Mouse (Mus musculus): Measurements from ENCODE around the gene Gabpb2. TPM values are rescaled to one million over a fixed set of nuclear protein-coding genes. Genes with fewer than 3 reads are reported as not detected.

Gabpb2 gene
- total RNA-seq, 1 experiment from 2014 or later: 122 TPM

DNA sequence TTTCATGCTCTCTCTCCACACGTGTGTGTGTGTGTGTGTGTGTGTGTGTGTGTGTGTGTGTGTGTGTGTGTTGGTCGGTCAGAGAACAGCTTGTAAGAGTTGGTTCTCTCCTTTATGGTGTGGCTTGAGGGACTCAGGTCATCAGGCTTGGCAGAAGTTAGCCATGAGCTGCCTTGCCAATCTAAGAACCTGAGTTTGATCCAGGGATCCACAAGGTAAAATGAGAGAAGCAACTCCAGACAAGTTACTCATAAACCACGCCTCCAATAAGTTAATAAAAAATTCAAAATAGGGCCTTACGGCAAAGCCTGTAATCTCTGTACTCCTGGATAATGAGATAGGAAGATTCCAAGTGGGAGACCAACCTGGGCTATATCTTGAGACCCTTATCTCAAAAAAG lies 9.4 kb downstream of the Gabpb2 start:
- ATAC-seq (ENCODE audit: extremely low read depth, insufficient number of reproducible peaks, low FRiP score, poor library complexity, severe bottlenecking): no peak

GRCm38 (mm10) chr3:95203880-95204279 lies 13.8 kb downstream of the Gabpb2 start:
- no peak for ATAC-seq (ENCODE audit: extremely low read depth, insufficient number of reproducible peaks, low FRiP score, poor library complexity, severe bottlenecking)

GRCm38 (mm10) chr3:95200562-95200961 lies 17.2 kb downstream of the Gabpb2 start:
- ATAC-seq (ENCODE audit: extremely low read depth, insufficient number of reproducible peaks, low FRiP score, poor library complexity, severe bottlenecking): no peak

GRCm38 (mm10) chr3:95200132-95200531 lies 17.6 kb downstream of the Gabpb2 start:
- no peak for ATAC-seq (ENCODE audit: extremely low read depth, insufficient number of reproducible peaks, low FRiP score, poor library complexity, severe bottlenecking)

GRCm38 (mm10) chr3:95199101-95199500 lies 18.6 kb downstream of the Gabpb2 start:
- ATAC-seq (ENCODE audit: extremely low read depth, insufficient number of reproducible peaks, low FRiP score, poor library complexity, severe bottlenecking): no peak

GRCm38 (mm10) chr3:95195772-95196171 lies 21.9 kb downstream of the Gabpb2 start:
- ATAC-seq (ENCODE audit: extremely low read depth, insufficient number of reproducible peaks, low FRiP score, poor library complexity, severe bottlenecking): no peak

DNA sequence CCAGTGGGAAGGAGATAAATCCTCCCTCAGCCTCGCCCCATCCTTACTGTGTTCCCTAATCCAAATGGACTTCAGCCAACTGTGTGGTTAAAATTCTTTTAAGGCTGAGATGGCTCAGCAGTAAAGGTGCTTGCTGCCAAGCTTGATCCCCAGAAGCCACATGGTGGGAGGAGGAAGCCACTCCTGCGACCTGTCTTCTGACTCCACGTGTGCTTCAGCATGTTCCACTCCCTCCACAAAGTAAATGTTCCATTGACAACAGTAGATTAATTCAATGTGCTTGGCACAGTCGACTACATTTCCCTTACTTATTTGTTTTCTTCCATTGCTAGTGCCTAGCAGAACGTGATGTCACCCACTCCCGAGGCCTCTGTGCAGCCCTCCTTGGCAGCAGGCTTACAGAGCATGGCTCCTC lies 23.0 kb downstream of the Gabpb2 start:
- ATAC-seq (ENCODE audit: extremely low read depth, insufficient number of reproducible peaks, low FRiP score, poor library complexity, severe bottlenecking): no peak

DNA sequence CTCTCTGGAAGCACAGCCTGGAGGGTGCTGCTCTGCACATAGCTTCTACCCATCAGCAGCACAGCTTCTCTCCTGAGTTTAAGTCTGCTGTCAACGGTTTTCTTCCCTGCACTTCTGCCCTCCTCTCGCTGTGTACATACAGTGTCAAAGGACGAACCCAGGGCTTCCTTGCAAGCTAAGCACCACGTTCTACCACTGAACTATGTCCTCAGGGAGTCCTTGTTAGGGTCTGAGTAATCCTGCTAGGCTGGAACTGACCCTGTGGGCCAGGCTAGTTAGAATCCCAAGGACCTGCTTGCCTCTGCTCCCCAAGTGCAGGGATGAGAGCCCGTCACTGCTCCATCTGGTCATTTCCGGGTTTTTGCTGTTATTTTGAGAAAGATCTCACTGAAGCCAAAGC lies 30.8 kb downstream of the Gabpb2 start:
- no peak for ATAC-seq (ENCODE audit: extremely low read depth, insufficient number of reproducible peaks, low FRiP score, poor library complexity, severe bottlenecking)

- no peak for ATAC-seq (ENCODE audit: extremely low read depth, insufficient number of reproducible peaks, low FRiP score, poor library complexity, severe bottlenecking)
Observed at GRCm38 (mm10) chr3:95186100-95186499, 31.6 kb downstream of the Gabpb2 start.

DNA sequence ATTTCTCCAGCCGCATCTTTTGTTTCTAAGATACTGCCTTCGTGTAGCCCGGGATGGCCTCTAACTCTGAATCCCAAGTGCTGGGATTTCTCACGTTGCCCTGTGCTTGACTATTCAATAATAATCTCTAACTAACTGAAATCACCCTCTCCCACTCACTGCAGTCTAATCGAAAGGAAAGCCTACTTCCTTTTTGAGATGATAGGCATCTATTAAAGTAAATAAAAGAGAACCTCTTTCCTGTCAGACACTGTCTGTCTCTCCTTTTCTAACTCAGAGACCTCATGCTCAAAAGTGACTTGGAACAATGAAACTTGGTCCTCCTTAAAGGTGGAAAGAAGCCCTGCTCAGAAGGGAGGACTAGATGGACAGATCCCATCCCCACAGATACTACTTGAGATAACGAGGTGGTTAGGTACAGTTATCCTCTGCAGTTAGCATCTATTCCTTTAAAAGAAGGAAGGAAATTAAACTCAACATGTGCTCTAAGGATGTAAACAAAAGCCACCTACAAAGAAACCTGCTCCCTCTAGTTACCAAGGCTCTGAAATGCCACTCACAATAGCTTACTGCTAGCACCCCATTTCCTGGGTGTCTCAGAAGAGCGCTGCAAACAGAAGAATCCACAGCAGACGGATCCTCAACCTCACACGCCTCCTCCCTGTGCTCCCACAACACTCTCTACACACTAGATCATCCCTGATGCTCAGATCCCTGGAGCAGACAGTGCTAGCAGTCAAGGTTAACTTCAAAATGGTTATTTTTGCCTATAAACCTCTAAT lies 32.7 kb downstream of the Gabpb2 start:
- no peak for ATAC-seq (ENCODE audit: extremely low read depth, insufficient number of reproducible peaks, low FRiP score, poor library complexity, severe bottlenecking)

GRCm38 (mm10) chr3:95181841-95182240 lies 35.9 kb downstream of the Gabpb2 start:
- no peak for ATAC-seq (ENCODE audit: extremely low read depth, insufficient number of reproducible peaks, low FRiP score, poor library complexity, severe bottlenecking)

- ATAC-seq (ENCODE audit: extremely low read depth, insufficient number of reproducible peaks, low FRiP score, poor library complexity, severe bottlenecking): no peak
Observed at GRCm38 (mm10) chr3:95179890-95180289, 37.8 kb downstream of the Gabpb2 start.

- ATAC-seq (ENCODE audit: extremely low read depth, insufficient number of reproducible peaks, low FRiP score, poor library complexity, severe bottlenecking): no peak
Observed at GRCm38 (mm10) chr3:95178948-95179347, 38.8 kb downstream of the Gabpb2 start.

DNA sequence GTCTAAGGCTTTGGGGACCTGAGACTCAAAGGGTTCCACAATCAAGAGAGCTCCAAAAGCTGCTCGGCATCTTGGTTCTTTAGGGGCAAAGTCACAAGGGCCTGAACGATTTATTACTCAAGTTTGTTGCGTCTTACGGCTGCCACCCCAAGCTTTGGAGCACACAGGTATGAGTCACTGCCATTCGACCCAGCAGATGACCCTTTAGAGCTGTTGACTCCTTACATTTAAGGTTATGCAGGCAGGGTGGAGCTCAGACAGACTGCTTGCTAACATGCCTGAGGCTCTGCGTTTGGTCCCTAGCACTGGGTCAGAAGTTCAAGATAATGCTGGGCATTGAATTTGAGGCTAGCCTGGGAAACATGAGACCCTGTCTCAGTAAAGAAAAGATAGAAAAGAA lies 40.1 kb downstream of the Gabpb2 start:
- no peak for ATAC-seq (ENCODE audit: extremely low read depth, insufficient number of reproducible peaks, low FRiP score, poor library complexity, severe bottlenecking)

DNA sequence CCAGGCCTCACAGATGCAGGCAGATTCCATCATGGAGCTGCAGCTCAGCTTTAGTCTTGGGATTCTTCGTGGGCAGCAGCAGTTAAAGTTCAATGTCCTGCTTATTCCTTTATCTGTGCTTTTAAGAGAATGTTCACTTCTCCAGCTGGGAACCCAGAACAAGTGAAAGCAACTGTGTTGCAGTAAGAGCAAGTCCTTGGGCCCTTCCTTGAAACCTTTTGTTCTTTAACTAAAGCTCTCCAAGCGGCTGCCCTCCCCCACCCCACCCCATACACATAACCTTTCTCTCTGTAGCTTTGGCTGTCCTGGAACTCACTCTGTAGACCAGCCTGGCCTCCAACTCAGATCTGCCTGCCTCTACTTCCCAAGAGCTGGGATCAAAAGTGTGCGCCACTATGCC lies 41.2 kb downstream of the Gabpb2 start:
- ATAC-seq (ENCODE audit: extremely low read depth, insufficient number of reproducible peaks, low FRiP score, poor library complexity, severe bottlenecking): no peak

- peak; percentile 78 for ATAC-seq (ENCODE audit: extremely low read depth, insufficient number of reproducible peaks, low FRiP score, poor library complexity, severe bottlenecking)
Observed at GRCm38 (mm10) chr3:95174011-95174592, 43.6 kb downstream of the Gabpb2 start.

DNA sequence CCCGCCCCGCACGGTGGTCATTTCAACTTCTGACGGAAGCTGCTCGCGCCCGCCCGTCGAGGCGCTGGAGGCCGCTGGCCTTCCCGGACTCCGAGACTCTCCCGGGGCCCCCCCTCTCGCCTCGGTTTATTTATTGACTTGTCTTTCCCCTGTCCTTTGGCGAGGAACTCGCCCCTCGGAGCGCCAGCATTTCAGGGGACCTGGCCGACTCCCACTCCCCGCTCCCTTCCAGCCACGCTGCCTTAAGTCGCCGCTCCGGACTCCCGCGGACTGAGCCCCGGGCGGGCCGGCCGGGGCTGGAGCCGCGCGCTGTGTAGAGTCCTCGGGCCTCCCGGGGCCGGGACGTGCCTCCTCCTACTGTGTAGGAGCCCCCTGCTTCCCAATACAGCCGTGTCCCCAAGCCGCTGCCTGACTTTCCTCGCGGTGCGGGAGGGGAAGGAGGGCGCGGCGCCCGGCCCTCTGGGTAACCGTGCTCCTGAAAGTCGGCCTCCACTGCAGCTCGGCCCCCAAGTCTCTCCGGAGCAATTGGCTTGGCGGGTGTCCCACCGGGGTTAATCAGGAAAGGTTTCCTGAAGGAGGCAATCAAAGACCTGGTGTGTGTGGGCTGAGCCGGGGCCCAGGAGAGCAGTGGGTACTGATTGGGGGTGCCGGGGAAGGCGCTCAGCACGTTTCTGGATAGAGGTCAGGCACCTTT lies 44.3 kb downstream of the Gabpb2 start:
- no peak for ATAC-seq (ENCODE audit: extremely low read depth, insufficient number of reproducible peaks, low FRiP score, poor library complexity, severe bottlenecking)

GRCm38 (mm10) chr3:95172526-95173255 lies 45.0 kb downstream of the Gabpb2 start:
- no peak for ATAC-seq (ENCODE audit: extremely low read depth, insufficient number of reproducible peaks, low FRiP score, poor library complexity, severe bottlenecking)

DNA sequence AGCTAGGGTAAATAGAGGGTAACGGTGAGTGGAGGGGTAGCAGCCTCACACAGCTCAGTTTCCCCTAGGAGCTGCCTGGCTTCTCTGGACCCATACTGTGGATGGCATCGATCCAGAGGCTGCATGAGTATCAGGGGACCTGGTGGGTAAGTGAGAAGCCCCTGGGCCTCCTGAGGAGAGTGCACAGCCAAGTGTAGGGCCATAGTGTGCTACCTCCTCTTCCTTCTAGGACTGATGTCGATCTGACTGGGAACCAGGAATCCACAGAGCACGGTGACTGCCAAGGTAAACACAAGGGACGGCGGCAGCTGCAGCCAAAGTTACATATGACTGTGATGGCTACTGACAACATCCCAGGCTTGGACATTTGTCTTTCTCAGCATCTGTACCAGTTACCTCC lies 46.6 kb downstream of the Gabpb2 start:
- ATAC-seq (ENCODE audit: extremely low read depth, insufficient number of reproducible peaks, low FRiP score, poor library complexity, severe bottlenecking): no peak

All from neutrophil, adult 5-6 weeks (primary cell).